ENCODE assay signal across 13 mouse cellular contexts in the genomic region with DNA sequence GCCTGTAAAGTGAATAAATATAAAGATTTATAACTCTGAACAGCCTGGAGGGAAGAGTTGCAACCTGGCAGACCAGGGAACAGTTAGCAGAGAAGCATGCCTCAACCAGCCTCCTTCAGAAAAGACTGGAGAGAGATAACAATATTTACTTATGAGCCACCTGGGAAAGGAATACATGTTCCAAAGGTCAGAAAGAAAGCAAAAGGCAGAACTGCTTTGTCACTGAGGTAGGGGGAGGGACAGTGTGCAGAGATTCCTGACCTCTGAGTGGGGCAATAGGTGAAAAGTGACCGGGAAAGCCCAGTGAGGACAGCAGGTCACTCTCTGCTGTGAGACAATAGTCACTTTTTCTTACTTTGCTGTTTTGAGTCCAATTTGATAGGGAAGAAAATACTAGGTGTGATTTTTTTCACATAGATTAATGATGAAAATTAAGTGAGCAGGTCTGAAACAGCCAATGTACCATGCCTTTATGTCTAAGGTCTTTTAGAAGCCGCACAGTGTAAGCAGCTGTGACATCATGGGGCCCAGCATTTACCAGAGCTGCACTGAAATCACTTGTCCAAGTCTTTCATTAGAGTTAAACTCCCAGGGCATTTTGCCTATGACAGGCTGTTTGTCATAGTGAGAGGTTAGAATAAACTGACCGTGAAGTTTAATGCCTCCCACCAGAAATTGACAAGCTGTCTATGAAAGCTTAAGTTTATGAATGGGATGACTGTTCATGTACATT.
DNase-seq lines count a peak whose midpoint lies in the region; ATAC-seq lines count a peak whose summit lies in the region.
"Had no signal": no experiment of that assay in that cellular context is flagged by ENCODE, and none has a peak within 500 bp of the region (broad histone marks: within the 10 kb centered on the region; RNA-seq: fewer than 3 reads in every experiment).

No protein-coding gene starts in this region.

- no peak overlapping the region for H3K4me3 ChIP-seq in neural tube, embryonic 13.5 days
- no peak overlapping the region for H3K4me3 ChIP-seq in liver, embryonic 13.5 days (replicated peaks)
- H3K4me3 ChIP-seq in midbrain, embryonic 14.5 days (replicated peaks; ENCODE audit: low read depth, low read length) = no peak overlapping the region
- H3K4me3 ChIP-seq: left cerebral cortex, adult 2 months; midbrain, embryonic 13.5 days had no signal

- no peak overlapping the region for H3K9ac ChIP-seq in neural tube, embryonic 13.5 days
- H3K9ac ChIP-seq in liver, embryonic 13.5 days = no peak overlapping the region
- no peak overlapping the region for H3K9ac ChIP-seq in midbrain, embryonic 14.5 days (replicated peaks; ENCODE audit: low read length)
- H3K9ac ChIP-seq: lung, embryonic 14.5 days; midbrain, embryonic 13.5 days had no signal

- DNase-seq in embryo, embryonic 10.5 days (ENCODE audit: low spot score) = peak; percentile 26
- DNase-seq in embryo, embryonic 9.5 days (ENCODE audit: extremely low spot score) = no peak
- no peak for DNase-seq in neural tube, embryonic 10.5 days (ENCODE audit: extremely low spot score, low spot score)
- DNase-seq in liver, embryonic 13.5 days = no peak
- DNase-seq in thymus, postnatal 36 days = no peak
- no peak for DNase-seq in midbrain, embryonic 14.5 days
- DNase-seq: lung, embryonic 14.5 days had no signal

- no peak overlapping the region for H3K4me2 ChIP-seq in neural tube, embryonic 13.5 days
- H3K4me2 ChIP-seq in liver, embryonic 13.5 days = no peak overlapping the region
- no peak overlapping the region for H3K4me2 ChIP-seq in midbrain, embryonic 14.5 days (ENCODE audit: low read length)
- H3K4me2 ChIP-seq: heart, embryonic 11.5 days; lung, embryonic 14.5 days; midbrain, embryonic 13.5 days had no signal

- no peaks in the 10 kb centered on the region for H3K9me3 ChIP-seq in neural tube, embryonic 13.5 days
- H3K9me3 ChIP-seq in liver, embryonic 13.5 days (replicated peaks) = no peaks in the 10 kb centered on the region
- no peaks in the 10 kb centered on the region for H3K9me3 ChIP-seq in midbrain, embryonic 14.5 days (ENCODE audit: control insufficient read depth, low read length)
- H3K9me3 ChIP-seq: midbrain, embryonic 13.5 days had no signal

- H3K36me3 ChIP-seq in neural tube, embryonic 13.5 days = no peaks in the 10 kb centered on the region
- no peaks in the 10 kb centered on the region for H3K36me3 ChIP-seq in liver, embryonic 13.5 days
- no peaks in the 10 kb centered on the region for H3K36me3 ChIP-seq in midbrain, embryonic 14.5 days (ENCODE audit: control insufficient read depth, insufficient read depth, low read length)
- H3K36me3 ChIP-seq: midbrain, embryonic 13.5 days had no signal

- no peaks in the 10 kb centered on the region for H3K27me3 ChIP-seq in neural tube, embryonic 13.5 days
- no peaks in the 10 kb centered on the region for H3K27me3 ChIP-seq in liver, embryonic 13.5 days
- H3K27me3 ChIP-seq in midbrain, embryonic 14.5 days (ENCODE audit: control insufficient read depth, insufficient read depth, low read length) = no peaks in the 10 kb centered on the region
- H3K27me3 ChIP-seq: midbrain, embryonic 13.5 days had no signal

- WGBS in neural tube, embryonic 13.5 days = 50% methylated on average over 3 of the region's 3 CpGs
- 67% methylated on average over 3 of the region's 3 CpGs for WGBS in liver, embryonic 13.5 days (ENCODE audit: insufficient replicate concordance)
- 74% methylated on average over 3 of the region's 3 CpGs for WGBS in midbrain, embryonic 14.5 days

- peaks cover 8% of the 10 kb centered on the region for H3K4me1 ChIP-seq in neural tube, embryonic 13.5 days (replicated peaks)
- no peaks in the 10 kb centered on the region for H3K4me1 ChIP-seq in liver, embryonic 13.5 days (replicated peaks)
- no peaks in the 10 kb centered on the region for H3K4me1 ChIP-seq in midbrain, embryonic 14.5 days (ENCODE audit: control insufficient read depth, insufficient read depth, low read length)
- H3K4me1 ChIP-seq: midbrain, embryonic 13.5 days had no signal

- peak; percentile 43; the same call in 1 of the 2 replicates for ATAC-seq in neural tube, embryonic 13.5 days (ENCODE audit: low read depth)
- ATAC-seq in liver, embryonic 13.5 days (ENCODE audit: low read depth) = peak; percentile 83
- no peak for ATAC-seq in erythroid progenitor cell, adult 5-6 weeks (replicated peaks; ENCODE audit: low FRiP score, poor library complexity, severe bottlenecking)
- ATAC-seq in midbrain, embryonic 14.5 days (ENCODE audit: low FRiP score, low TSS enrichment) = no peak
- ATAC-seq: activated CD4-positive, CD25-positive, alpha-beta regulatory T cell, adult 4 months; midbrain, embryonic 13.5 days had no signal

- H3K27ac ChIP-seq in neural tube, embryonic 13.5 days (replicated peaks) = no peak overlapping the region
- no peak overlapping the region; the same call in 1 of the 2 replicates for H3K27ac ChIP-seq in liver, embryonic 13.5 days
- no peak overlapping the region for H3K27ac ChIP-seq in midbrain, embryonic 14.5 days (replicated peaks; ENCODE audit: low read depth, low read length)
- H3K27ac ChIP-seq: left cerebral cortex, adult 2 months; midbrain, embryonic 13.5 days had no signal

Comparison
In these comparisons a context has a peak if more than half of its experiments do, and no peak if none do; other contexts are left out.
1. ATAC-seq: peak in neural tube, embryonic 13.5 days (single experiment) and liver, embryonic 13.5 days (single experiment); none in erythroid progenitor cell, adult 5-6 weeks (single experiment) and midbrain, embryonic 14.5 days (single experiment).